Mouse (Mus musculus) C2C12 (cell line): ENCODE data around the gene Gadd45gip1.

ENCODE experiments used
- CTCF ChIP-seq: IDR thresholded peaks from one replicate; pipeline ENCODE4 v1.5.1; 2011; ENCODE audit not compliant: control insufficient read depth, insufficient read depth, insufficient read length
- MYOD1 ChIP-seq: IDR thresholded peaks from one replicate; pipeline ENCODE4 v1.6.1; 2011; ENCODE audit warnings: low read depth; ENCODE audit not compliant: control insufficient read depth, insufficient read length

DNA sequence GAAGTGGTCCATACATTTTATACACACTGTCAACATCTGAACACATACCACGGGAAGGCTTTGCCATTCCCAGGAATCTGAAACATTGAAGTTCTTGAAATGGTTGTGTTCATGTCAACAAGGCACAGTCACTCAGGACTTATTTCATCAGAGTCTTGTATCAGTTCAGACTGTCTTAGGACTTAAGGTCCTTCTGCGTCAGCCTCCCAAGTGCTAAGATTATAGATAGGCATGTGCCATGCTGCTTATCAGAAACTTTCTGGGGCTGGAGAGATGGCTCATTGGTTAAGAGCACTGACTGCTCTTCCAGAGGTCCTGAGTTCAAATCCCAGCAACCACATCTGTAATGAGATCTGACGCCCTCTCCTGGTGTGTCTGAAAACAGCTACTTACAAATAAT lies 43.0 kb downstream of the Gadd45gip1 start:
- TF ChIP-seq CTCF (no peak), MYOD1 (no peak)
